In the genomic region with DNA sequence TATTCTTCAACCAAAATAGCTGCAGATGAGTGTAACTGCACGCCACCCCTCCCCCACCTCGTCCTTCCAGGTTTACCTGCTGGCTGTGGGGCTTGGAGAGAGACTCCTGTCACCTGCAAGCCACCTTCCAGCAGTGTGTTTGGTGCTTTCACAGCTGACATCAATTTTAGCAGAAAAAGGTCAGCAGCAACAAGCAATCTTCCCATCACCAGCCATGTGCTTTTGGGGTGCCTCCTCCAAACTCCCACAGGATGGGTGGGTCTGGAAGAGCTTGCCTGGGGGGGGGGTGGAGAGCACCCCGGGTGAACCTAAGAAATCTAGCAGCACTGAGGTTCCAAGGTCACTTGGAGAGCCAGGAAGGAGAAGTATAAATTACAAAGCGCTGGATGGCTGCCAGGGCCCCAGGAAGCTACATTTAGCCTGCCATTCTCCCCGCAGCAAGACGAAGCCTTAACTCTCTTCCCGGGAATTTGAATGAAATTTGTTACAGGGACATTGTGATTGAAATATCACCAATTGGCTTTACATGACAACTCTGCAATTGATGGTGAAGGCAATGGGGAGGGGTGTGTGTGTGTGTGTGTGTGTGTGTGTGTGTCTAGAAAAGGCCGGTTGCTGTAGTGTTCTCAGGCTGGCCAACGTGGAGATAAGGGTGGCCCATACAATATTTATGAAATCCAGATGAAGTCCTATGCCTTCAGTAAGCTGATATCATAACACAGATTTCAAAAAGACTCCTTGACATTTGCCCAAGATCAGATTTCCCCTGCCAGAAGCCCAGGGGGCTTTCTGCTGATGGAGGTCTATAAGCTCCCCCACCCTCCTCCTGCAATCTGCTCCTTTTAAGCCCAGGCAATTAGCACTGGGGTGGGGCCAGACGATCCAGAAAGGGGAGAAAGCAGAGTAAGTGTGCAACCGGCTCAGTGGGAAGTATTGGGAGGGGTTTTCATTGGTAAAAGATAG, we compare ENCODE assay signal across 9 mouse cellular contexts. TPM values are rescaled to one million over a fixed set of nuclear protein-coding genes. Genes with fewer than 3 reads are reported as not detected.
DNase-seq lines count a peak whose midpoint lies in the region; ATAC-seq lines count a peak whose summit lies in the region.
"Had no signal": no experiment of that assay in that cellular context is flagged by ENCODE, and none has a peak within 500 bp of the region (broad histone marks: within the 10 kb centered on the region; RNA-seq: fewer than 3 reads in every experiment).

No protein-coding gene starts in this region.

- DNase-seq in ovary, postnatal 36 days (ENCODE audit: low spot score): peak; percentile 42
- no peak for DNase-seq in ovary, adult 18-20 months (ENCODE audit: low spot score)
- peak; percentile 38 for DNase-seq in kidney, adult 9 months
- no peak for DNase-seq in thymus, adult 18-20 months
- DNase-seq in yolk sac, embryonic 10.5 days (ENCODE audit: low spot score): no peak
- DNase-seq in layer of hippocampus, adult 9-11 months: no peak

- 0 out of 2 replicates have a peak, but pooled peaks cover 3% of the 10 kb centered on the region for H3K27me3 ChIP-seq in embryonic facial prominence, embryonic 15.5 days
- no peaks in the 10 kb centered on the region for H3K27me3 ChIP-seq in neural tube, embryonic 14.5 days (ENCODE audit: control insufficient read depth, insufficient read depth, low read length)

- H3K9ac ChIP-seq in embryonic facial prominence, embryonic 15.5 days: no peak overlapping the region
- H3K9ac ChIP-seq in neural tube, embryonic 14.5 days (replicated peaks; ENCODE audit: low read depth, low read length): 0 out of 2 replicates have a peak overlapping the region, but pooled peaks have one; percentile 11

- no peak overlapping the region for H3K27ac ChIP-seq in embryonic facial prominence, embryonic 15.5 days (replicated peaks)
- peak overlapping the region; percentile 80 for H3K27ac ChIP-seq in neural tube, embryonic 14.5 days (ENCODE audit: low read depth, low read length)

- 2% methylated on average over 11 of the region's 11 CpGs for WGBS in embryonic facial prominence, embryonic 15.5 days
- 6% methylated on average over 11 of the region's 11 CpGs for WGBS in neural tube, embryonic 14.5 days

- H3K4me1 ChIP-seq in embryonic facial prominence, embryonic 15.5 days: peaks cover 17% of the 10 kb centered on the region
- H3K4me1 ChIP-seq in neural tube, embryonic 14.5 days (ENCODE audit: control insufficient read depth, insufficient read depth, low read length): peaks cover 21% of the 10 kb centered on the region
- H3K4me1 ChIP-seq: megakaryocyte, embryonic 14.5 days had no signal

- H3K4me3 ChIP-seq in embryonic facial prominence, embryonic 15.5 days (replicated peaks): no peak overlapping the region
- H3K4me3 ChIP-seq in neural tube, embryonic 14.5 days (ENCODE audit: low read depth, low read length): no peak overlapping the region
- H3K4me3 ChIP-seq: megakaryocyte, embryonic 14.5 days had no signal

- no peaks in the 10 kb centered on the region for H3K9me3 ChIP-seq in embryonic facial prominence, embryonic 15.5 days (replicated peaks)
- no peaks in the 10 kb centered on the region for H3K9me3 ChIP-seq in neural tube, embryonic 14.5 days (ENCODE audit: control insufficient read depth, low read length)
- H3K9me3 ChIP-seq: megakaryocyte, embryonic 14.5 days had no signal

- peak overlapping the region; percentile 17 for H3K4me2 ChIP-seq in embryonic facial prominence, embryonic 15.5 days (replicated peaks)
- peak overlapping the region; percentile 27 for H3K4me2 ChIP-seq in neural tube, embryonic 14.5 days (ENCODE audit: low read depth, low read length)

- ATAC-seq in embryonic facial prominence, embryonic 15.5 days (ENCODE audit: insufficient number of reproducible peaks, low FRiP score, low TSS enrichment, low read depth): 0 out of 2 replicates have a peak, but pooled peaks have one; percentile 17
- ATAC-seq in neural tube, embryonic 14.5 days (ENCODE audit: low read depth): 0 out of 2 replicates have a peak, but pooled peaks have one; percentile 15

- H3K36me3 ChIP-seq in embryonic facial prominence, embryonic 15.5 days: no peaks in the 10 kb centered on the region
- H3K36me3 ChIP-seq in neural tube, embryonic 14.5 days (ENCODE audit: control insufficient read depth, insufficient read depth, low read length): no peaks in the 10 kb centered on the region

RNA-seq across cellular contexts. Expression of gene Chst8, which starts 13.8 kb away (rescaled TPM):
- polyA plus RNA-seq in embryonic facial prominence, embryonic 15.5 days (2015; fragmentation: Nextera tagmentation; extraction: Ambion mirVana): 2.7 and 4.2 TPM in 2 replicates
- 9.7 and 16.9 TPM in 2 replicates for polyA plus RNA-seq in neural tube, embryonic 14.5 days (2014; fragmentation: Nextera tagmentation; extraction: Ambion mirVana)

Comparison
In these comparisons a context has a peak if more than half of its experiments do, and no peak if none do; other contexts are left out.
1. DNase-seq: peak in ovary, postnatal 36 days (single experiment) and kidney, adult 9 months (single experiment); none in ovary, adult 18-20 months (single experiment), thymus, adult 18-20 months (0 of 2), yolk sac, embryonic 10.5 days (single experiment) and layer of hippocampus, adult 9-11 months (single experiment).